Mouse (Mus musculus): Measurements from ENCODE around the gene Cited4. TPM values are rescaled to one million over a fixed set of nuclear protein-coding genes. Genes with fewer than 3 reads are reported as not detected.

Gene Cited4
- 6.0 and 6.8 TPM in 2 replicates for polyA plus RNA-seq (2016; fragmentation: Nextera tagmentation; extraction: Ambion mirVana)

GRCm38 (mm10) chr4:120666358-120667024, at the start of gene Cited4:
Cited4 (plus strand) TSS chr4:120666572.
- WGBS: under 1% methylated on average over 46 of the region's 50 CpGs
- Histone ChIP-seq H3K4me1 (replicated peaks) (peaks cover 16% of the 10 kb centered on the region), H3K27ac (no peak within 1 kb of the TSS), H3K36me3 (no peaks in the 10 kb centered on the region), H3K9me3 (no peaks in the 10 kb centered on the region), H3K4me2 (peak within 1 kb of the TSS; percentile 100), H3K27me3 (peaks cover 63% of the 10 kb centered on the region), H3K9ac (replicated peaks) (peak within 1 kb of the TSS; percentile 57), H3K4me3 (replicated peaks) (peak within 1 kb of the TSS; percentile 60)
- ATAC-seq (ENCODE audit: insufficient number of reproducible peaks, insufficient read depth, low FRiP score, low TSS enrichment, low read depth): peak; percentile 85

- 87% methylated on average over 6 of the region's 6 CpGs for WGBS
- H3K9me3 ChIP-seq: no peaks in the 10 kb centered on the region
- no peak overlapping the region for H3K9ac ChIP-seq (replicated peaks)
- no peaks in the 10 kb centered on the region for H3K4me1 ChIP-seq (replicated peaks)
- H3K4me3 ChIP-seq (replicated peaks): no peak overlapping the region
- H3K4me2 ChIP-seq: no peak overlapping the region
- ATAC-seq (ENCODE audit: insufficient number of reproducible peaks, insufficient read depth, low FRiP score, low TSS enrichment, low read depth): no peak
- no peak overlapping the region for H3K27ac ChIP-seq
- H3K36me3 ChIP-seq: no peaks in the 10 kb centered on the region
- no peaks in the 10 kb centered on the region for H3K27me3 ChIP-seq
Observed at GRCm38 (mm10) chr4:120627728-120628127, 38.6 kb upstream of the Cited4 start.

GRCm38 (mm10) chr4:120630218-120630931, 36.0 kb upstream of the Cited4 start:
- H3K4me1 ChIP-seq (replicated peaks): no peaks in the 10 kb centered on the region
- H3K27ac ChIP-seq: no peak overlapping the region
- no peak overlapping the region for H3K4me2 ChIP-seq
- H3K4me3 ChIP-seq (replicated peaks): no peak overlapping the region
- H3K36me3 ChIP-seq: no peaks in the 10 kb centered on the region
- WGBS: 86% methylated on average over 8 of the region's 8 CpGs
- no peak overlapping the region for H3K9ac ChIP-seq (replicated peaks)
- no peaks in the 10 kb centered on the region for H3K27me3 ChIP-seq
- ATAC-seq (ENCODE audit: insufficient number of reproducible peaks, insufficient read depth, low FRiP score, low TSS enrichment, low read depth): no peak
- H3K9me3 ChIP-seq: no peaks in the 10 kb centered on the region

GRCm38 (mm10) chr4:120631828-120632227, 34.5 kb upstream of the Cited4 start:
- H3K4me1 ChIP-seq (replicated peaks): no peaks in the 10 kb centered on the region
- H3K4me3 ChIP-seq (replicated peaks): no peak overlapping the region
- H3K27me3 ChIP-seq: no peaks in the 10 kb centered on the region
- H3K9me3 ChIP-seq: no peaks in the 10 kb centered on the region
- no peaks in the 10 kb centered on the region for H3K36me3 ChIP-seq
- H3K27ac ChIP-seq: no peak overlapping the region
- no peak overlapping the region for H3K4me2 ChIP-seq
- 49% methylated on average over 6 of the region's 6 CpGs for WGBS
- no peak overlapping the region for H3K9ac ChIP-seq (replicated peaks)
- ATAC-seq (ENCODE audit: insufficient number of reproducible peaks, insufficient read depth, low FRiP score, low TSS enrichment, low read depth): no peak

- H3K9me3 ChIP-seq: no peaks in the 10 kb centered on the region
- WGBS: 69% methylated on average over 2 of the region's 2 CpGs
- H3K4me1 ChIP-seq (replicated peaks): no peaks in the 10 kb centered on the region
- H3K27ac ChIP-seq: no peak overlapping the region
- no peak overlapping the region for H3K4me3 ChIP-seq (replicated peaks)
- ATAC-seq (ENCODE audit: insufficient number of reproducible peaks, insufficient read depth, low FRiP score, low TSS enrichment, low read depth): no peak
- no peak overlapping the region for H3K9ac ChIP-seq (replicated peaks)
- H3K36me3 ChIP-seq: no peaks in the 10 kb centered on the region
- H3K4me2 ChIP-seq: no peak overlapping the region
- H3K27me3 ChIP-seq: no peaks in the 10 kb centered on the region; the same call in 1 of the 2 replicates
Observed at GRCm38 (mm10) chr4:120635351-120635750, 31.0 kb upstream of the Cited4 start.

GRCm38 (mm10) chr4:120641946-120642345, 24.4 kb upstream of the Cited4 start:
- peaks cover 3% of the 10 kb centered on the region; the same call in 1 of the 2 replicates for H3K27me3 ChIP-seq
- H3K9me3 ChIP-seq: no peaks in the 10 kb centered on the region
- H3K4me3 ChIP-seq (replicated peaks): no peak overlapping the region
- no peak overlapping the region for H3K9ac ChIP-seq (replicated peaks)
- no peaks in the 10 kb centered on the region for H3K4me1 ChIP-seq (replicated peaks)
- WGBS: 91% methylated on average over 6 of the region's 6 CpGs
- no peak for ATAC-seq (ENCODE audit: insufficient number of reproducible peaks, insufficient read depth, low FRiP score, low TSS enrichment, low read depth)
- no peak overlapping the region for H3K27ac ChIP-seq
- H3K36me3 ChIP-seq: no peaks in the 10 kb centered on the region
- no peak overlapping the region for H3K4me2 ChIP-seq

- Histone ChIP-seq H3K27me3 (peaks cover 19% of the 10 kb centered on the region), H3K4me3 (replicated peaks) (no peak overlapping the region), H3K4me1 (replicated peaks) (no peaks in the 10 kb centered on the region), H3K9me3 (no peaks in the 10 kb centered on the region), H3K36me3 (no peaks in the 10 kb centered on the region), H3K9ac (replicated peaks) (no peak overlapping the region), H3K27ac (no peak overlapping the region), H3K4me2 (no peak overlapping the region)
- no peak for ATAC-seq (ENCODE audit: insufficient number of reproducible peaks, insufficient read depth, low FRiP score, low TSS enrichment, low read depth)
- WGBS: 81% methylated on average over 3 of the region's 3 CpGs
Observed at GRCm38 (mm10) chr4:120643899-120644298, 22.5 kb upstream of the Cited4 start.

GRCm38 (mm10) chr4:120649369-120650207, 16.8 kb upstream of the Cited4 start:
- Histone ChIP-seq H3K4me1 (replicated peaks) (peaks cover 8% of the 10 kb centered on the region), H3K27me3 (peaks cover 60% of the 10 kb centered on the region), H3K4me2 (peak overlapping the region; percentile 91)

GRCm38 (mm10) chr4:120650208-120650592, 16.2 kb upstream of the Cited4 start:
- H3K27ac ChIP-seq: no peak overlapping the region
- H3K4me3 ChIP-seq (replicated peaks): peak overlapping the region; percentile 50
- no peak for ATAC-seq (ENCODE audit: insufficient number of reproducible peaks, insufficient read depth, low FRiP score, low TSS enrichment, low read depth)
- no peaks in the 10 kb centered on the region for H3K36me3 ChIP-seq
- H3K4me2 ChIP-seq: peak overlapping the region; percentile 91
- H3K9me3 ChIP-seq: no peaks in the 10 kb centered on the region
- H3K27me3 ChIP-seq: peaks cover 60% of the 10 kb centered on the region
- 20% methylated on average over 7 of the region's 7 CpGs for WGBS
- peaks cover 8% of the 10 kb centered on the region for H3K4me1 ChIP-seq (replicated peaks)
- no peak overlapping the region for H3K9ac ChIP-seq (replicated peaks)

More at GRCm38 (mm10) chr4:120649369-120650207, 16.8 kb upstream of the Cited4 start:
- peak; percentile 70 for ATAC-seq (ENCODE audit: insufficient number of reproducible peaks, insufficient read depth, low FRiP score, low TSS enrichment, low read depth)
- H3K27ac ChIP-seq: no peak overlapping the region
- H3K9ac ChIP-seq (replicated peaks): peak overlapping the region; percentile 60
- peak overlapping the region; percentile 50 for H3K4me3 ChIP-seq (replicated peaks)
- H3K9me3 ChIP-seq: no peaks in the 10 kb centered on the region
- H3K36me3 ChIP-seq: no peaks in the 10 kb centered on the region
- whole genome bisulfite sequencing: 4% methylated on average over 55 of the region's 55 CpGs

- no peak overlapping the region for H3K27ac ChIP-seq
- H3K9me3 ChIP-seq: no peaks in the 10 kb centered on the region
- H3K36me3 ChIP-seq: no peaks in the 10 kb centered on the region
- WGBS: 76% methylated on average over 8 of the region's 8 CpGs
- no peak overlapping the region for H3K4me3 ChIP-seq (replicated peaks)
- H3K4me2 ChIP-seq: no peak overlapping the region
- H3K9ac ChIP-seq (replicated peaks): no peak overlapping the region
- no peaks in the 10 kb centered on the region for H3K4me1 ChIP-seq (replicated peaks)
- no peak for ATAC-seq (ENCODE audit: insufficient number of reproducible peaks, insufficient read depth, low FRiP score, low TSS enrichment, low read depth)
- H3K27me3 ChIP-seq: peaks cover 28% of the 10 kb centered on the region
Observed at GRCm38 (mm10) chr4:120655898-120656297, 10.5 kb upstream of the Cited4 start.

- no peaks in the 10 kb centered on the region for H3K36me3 ChIP-seq
- H3K9me3 ChIP-seq: no peaks in the 10 kb centered on the region
- ATAC-seq (ENCODE audit: insufficient number of reproducible peaks, insufficient read depth, low FRiP score, low TSS enrichment, low read depth): no peak
- no peak overlapping the region for H3K4me3 ChIP-seq (replicated peaks)
- peaks cover 13% of the 10 kb centered on the region for H3K27me3 ChIP-seq
- H3K27ac ChIP-seq: no peak overlapping the region
- 83% methylated on average over 4 of the region's 4 CpGs for WGBS
- no peak overlapping the region for H3K4me2 ChIP-seq
- H3K9ac ChIP-seq (replicated peaks): no peak overlapping the region
- H3K4me1 ChIP-seq (replicated peaks): no peaks in the 10 kb centered on the region
Observed at GRCm38 (mm10) chr4:120660485-120660884, 5.9 kb upstream of the Cited4 start.

Data from limb, embryonic 12.5 days (tissue).